Mouse (Mus musculus) frontal cortex, postnatal 14 days (tissue): ENCODE data around the gene Parg.
A peak's percentile ranks its signal among the peaks of the same experiment; 100 is the strongest.

Experiments
- DNase-seq, 2 experiments: peaks; one replicate each; pipeline ENCODE4 v3.0.0; 2022; ENCODE audit warnings: low spot score in 2 of 2

Gene Parg

GRCm38 (mm10) chr14:32321732-32322685 lies 120.3 kb downstream of the Parg start, which contains the start of gene Ogdhl:
Gene Ogdhl (plus strand): TSS chr14:32322019.
- peak; percentile 61 to 75 for DNase-seq

GRCm38 (mm10) chr14:32323221-32323620 lies 121.5 kb downstream of the Parg start:
- no peak for DNase-seq

GRCm38 (mm10) chr14:32327366-32327765 lies 125.6 kb downstream of the Parg start:
- DNase-seq, result no peak

- DNase-seq, result no peak
These were observed 131.0 kb downstream of the Parg start for GRCm38 (mm10) chr14:32332515-32333445.

GRCm38 (mm10) chr14:32336021-32336420 lies 134.3 kb downstream of the Parg start:
- DNase-seq, result no peak

- DNase-seq, result no peak
These were observed 134.8 kb downstream of the Parg start for GRCm38 (mm10) chr14:32336547-32336946.

- DNase-seq, result no peak
These were observed 140.1 kb downstream of the Parg start for GRCm38 (mm10) chr14:32341823-32342222.

GRCm38 (mm10) chr14:32344176-32344575 lies 142.4 kb downstream of the Parg start:
- DNase-seq, result no peak

GRCm38 (mm10) chr14:32344694-32345093 lies 142.9 kb downstream of the Parg start:
- no peak for DNase-seq
